Mouse (Mus musculus) cerebellum, adult 18-20 months (tissue): ENCODE measurements around the gene Shkbp1.

ENCODE experiments used
- DNase-seq, 2 experiments: peaks; one replicate each; pipeline ENCODE4 v3.0.0; 2021

Shkbp1 gene

DNA sequence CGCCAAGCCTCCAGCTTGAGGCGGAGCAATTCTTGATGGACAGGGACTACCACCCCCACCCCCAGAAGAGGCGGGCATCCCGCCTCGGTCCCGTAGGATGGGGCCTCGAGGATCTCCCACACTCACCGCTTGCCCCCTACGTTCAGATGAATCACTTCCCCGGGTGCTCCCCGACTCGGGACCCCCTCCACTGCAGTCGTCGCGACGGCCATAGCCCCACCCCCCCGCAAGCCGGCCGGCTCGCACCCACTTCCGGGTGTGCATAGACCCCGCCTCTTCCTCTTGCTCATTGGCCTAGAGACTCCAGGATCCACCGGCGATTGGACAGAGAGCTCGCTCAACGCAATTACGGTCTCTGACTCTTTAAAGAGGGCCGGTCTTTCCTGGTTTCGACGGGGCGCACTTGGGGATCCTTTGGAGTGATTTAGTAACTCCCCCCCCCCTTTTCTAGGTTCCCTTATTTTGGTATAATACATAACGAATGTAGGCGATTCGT is at the start of gene Shkbp1:
Gene Shkbp1 (minus strand): TSS at position 275 of the 496 bp plus-strand sequence.
- DNase-seq, result peak; percentile 79 to 88

DNA sequence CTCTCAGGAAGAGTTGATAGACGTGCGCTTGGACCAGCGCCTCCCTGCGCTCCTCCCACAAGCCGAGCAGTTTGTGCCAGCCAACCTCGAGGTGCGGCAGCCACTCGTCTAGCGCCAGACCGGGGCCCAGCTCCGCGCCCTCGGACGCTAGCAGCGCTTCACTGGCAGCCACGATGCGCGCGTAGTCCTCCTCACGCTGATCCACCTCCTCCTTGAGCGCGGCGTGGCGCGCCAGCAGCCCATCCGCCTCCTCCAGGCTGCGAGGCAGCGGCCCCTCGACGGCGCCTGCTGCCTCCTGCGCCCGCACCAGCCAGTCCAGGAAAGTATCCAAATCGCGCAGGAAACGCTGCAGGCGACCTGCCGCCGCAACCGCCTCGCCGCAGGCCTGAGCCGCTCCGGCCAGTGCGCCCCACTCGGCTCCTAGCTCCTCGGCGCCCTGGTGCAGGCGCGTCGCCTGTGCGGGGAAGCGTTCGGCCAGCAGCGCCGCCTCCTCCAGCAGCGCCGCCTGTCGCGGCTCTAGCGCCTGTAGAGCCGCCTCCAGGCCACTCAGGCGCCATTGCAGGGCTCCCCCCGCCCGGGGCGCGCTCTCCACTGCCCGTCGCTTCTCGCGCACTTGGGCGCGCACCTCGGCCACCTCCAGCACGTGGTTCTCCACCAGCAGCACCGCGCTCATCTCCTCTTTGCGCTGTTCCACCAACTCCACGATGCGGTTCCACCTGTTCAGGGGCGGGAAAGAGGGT is 48.6 kb upstream of the Shkbp1 start:
- DNase-seq, result no peak

DNA sequence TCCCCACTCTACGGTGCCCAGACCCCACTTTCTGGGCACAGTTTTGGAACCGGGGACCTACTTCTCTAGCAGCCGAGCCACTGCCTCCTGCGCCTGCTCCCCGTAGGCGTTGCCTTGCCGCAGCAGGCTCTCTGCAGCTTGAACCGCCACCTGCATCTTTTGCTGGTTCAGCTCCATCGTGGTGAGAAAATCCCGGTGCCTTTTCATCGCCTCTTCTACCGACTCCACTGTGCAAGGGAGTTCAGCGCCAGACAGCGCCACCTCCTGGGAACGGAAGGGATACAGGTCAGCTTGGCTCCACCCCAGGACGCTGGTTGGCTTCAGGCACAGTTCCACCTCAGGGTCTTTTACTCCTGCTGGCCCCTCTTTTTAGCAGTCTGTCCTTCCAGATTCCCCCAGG is 46.9 kb upstream of the Shkbp1 start:
- peak; percentile 84 to 90 for DNase-seq

DNA sequence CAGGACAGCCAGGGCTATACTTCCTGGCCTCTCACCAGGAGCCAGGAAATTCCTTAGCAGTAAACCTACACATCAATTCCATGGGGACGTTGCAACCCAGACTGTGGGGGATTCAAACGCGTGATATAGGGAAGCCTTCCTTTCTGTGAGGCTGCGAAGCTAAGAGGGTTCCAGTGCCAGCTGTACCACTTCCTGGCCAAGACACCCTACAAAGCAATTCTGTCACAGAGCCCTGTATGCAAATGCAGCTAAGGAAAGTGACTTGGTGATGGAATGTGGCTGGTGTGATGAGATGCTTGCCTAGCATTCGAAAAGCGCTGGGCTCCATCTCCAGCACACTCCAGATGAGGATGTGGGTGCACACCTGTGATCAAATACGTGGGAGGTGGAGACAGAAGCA is 44.7 kb upstream of the Shkbp1 start:
- no peak for DNase-seq

DNA sequence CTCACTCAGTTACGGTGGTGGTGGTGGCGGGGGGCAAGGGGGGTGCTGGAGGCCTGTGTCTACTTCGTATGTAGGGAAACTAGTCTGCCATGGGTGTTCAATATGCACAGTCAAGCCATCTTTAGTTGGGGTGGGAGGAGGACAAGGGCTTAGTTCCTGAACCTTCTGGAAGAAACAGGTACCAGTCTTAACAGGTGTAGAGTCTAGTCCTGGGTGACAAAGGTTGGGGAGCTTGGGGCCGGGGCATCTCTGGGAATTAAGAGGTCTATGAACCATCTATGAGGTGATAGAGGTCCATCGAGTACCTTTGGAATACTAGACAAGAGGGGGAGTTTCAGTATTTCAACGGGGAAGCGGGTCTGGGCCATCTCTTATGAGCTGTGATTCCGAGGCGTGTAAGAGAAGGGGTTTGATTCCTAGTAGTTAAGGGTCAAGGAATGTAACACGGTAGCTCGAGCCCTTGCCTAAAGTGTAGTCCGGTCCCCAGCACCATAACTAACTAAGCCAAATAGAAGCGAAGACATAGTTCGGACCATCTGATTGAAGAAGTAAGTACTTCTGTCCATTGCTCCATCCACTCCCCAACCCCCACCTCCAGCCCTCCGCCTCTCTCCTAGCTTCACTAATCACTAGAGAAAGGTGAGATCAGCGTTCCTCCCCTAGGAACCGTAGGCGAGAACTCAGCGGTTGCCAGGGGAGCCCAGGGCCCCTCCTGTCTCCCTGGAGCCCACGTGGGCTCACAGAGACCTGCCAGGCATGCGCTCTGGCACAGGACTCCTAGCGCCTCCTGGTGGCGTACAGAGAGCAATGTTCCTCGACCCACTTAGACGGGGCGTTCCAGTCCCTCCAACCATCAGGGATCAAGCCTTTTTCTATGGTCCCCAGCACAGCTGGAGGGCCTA is 41.5 kb upstream of the Shkbp1 start:
- peak; percentile 48 to 66 for DNase-seq

DNA sequence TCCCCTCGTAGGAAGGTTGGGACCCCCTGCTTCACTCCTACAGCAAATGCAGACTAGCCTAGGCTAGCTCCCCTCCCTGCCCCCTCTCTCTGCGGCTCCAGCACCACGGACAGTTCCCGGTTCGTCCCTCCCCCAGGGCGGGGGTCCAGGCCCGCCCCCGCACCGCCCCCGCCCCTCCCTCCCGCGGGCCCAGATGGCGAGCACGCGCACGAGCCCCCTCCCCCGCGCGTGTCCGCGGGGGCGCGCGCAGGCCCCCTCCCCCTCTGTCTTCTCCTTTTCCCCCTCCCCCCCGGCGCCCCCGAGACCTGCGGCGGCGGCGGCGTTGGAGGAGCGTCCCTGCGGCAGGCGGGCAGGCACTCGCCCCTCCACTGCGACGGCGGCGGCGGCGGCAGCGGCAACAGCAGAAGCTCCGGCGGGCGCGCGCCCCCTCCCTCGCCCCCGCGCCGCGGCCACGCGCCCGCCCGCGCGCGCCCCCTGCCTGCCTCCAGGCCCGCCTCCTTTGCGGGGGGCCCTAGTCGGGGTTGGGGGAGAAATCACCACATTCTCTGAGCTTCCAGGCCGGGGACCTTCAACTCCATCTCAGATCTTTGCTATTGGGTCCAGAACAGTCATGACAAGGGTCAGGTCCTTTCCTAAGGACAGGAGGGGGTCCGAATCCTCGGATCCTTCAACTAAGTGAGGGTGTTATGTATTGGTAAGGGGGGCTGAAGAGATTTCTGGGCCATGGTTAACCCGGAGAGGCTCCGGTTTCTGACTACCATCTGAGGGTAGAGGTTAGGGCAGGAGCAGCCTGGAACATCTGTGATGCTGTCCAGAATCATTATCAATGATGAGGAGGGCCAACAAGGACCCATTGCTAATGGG is 40.6 kb upstream of the Shkbp1 start:
- peak; percentile 59 to 83 for DNase-seq

DNA sequence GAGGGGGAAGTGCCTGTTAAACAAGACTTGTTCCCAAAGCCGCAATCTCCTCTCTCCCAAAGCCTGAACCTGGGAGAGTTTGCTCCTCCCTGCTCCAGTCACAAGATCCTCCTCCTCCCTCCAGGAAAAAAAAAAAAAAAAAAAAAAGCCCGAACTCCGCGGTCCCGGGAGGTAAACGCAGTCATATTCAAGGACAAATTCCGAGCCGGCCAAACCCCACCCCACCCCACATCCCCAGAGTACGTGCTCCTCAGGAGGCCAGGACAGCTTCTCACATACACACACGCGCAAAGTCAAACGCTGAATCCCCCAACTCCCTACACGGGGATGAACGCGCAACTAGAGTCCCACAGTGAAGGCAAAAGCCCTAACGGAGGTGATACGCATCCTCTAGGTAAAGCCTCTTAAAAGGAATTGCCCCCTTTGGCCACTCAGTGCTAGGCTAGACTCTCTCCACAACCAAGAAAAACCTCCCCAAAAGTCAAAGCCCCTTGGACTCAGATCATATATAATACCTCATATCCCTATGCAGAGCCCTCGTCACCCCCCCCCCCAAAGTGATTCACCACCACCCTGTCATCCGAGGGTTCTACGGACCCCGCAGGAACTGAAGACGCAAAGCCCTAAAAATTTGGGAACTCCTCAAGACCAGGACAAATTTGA is 39.8 kb upstream of the Shkbp1 start:
- peak; percentile 55 to 58 for DNase-seq

DNA sequence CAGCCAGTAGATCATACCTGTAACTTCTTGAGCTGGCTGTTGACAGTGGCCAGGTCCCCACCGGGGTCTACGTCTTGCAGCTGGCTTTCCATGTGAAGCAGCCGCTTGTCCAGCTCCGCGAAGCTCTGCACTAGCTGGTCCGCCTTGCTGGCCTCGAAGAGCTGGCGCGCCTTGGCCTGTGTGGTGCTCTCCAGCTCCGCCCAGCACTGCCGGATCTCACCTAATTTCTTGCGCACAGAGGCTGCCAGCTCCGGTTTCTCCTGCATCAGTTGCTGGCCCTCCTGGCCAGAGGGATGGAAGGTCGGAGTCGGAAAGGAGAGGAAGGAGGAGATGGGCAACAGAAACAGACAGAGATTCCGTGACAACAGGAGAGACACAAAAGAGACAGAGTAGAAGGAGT is 35.6 kb upstream of the Shkbp1 start:
- peak; percentile 66 to 70 for DNase-seq

GRCm38 (mm10) chr7:27389213-27389612 is 33.4 kb upstream of the Shkbp1 start:
- no peak for DNase-seq

DNA sequence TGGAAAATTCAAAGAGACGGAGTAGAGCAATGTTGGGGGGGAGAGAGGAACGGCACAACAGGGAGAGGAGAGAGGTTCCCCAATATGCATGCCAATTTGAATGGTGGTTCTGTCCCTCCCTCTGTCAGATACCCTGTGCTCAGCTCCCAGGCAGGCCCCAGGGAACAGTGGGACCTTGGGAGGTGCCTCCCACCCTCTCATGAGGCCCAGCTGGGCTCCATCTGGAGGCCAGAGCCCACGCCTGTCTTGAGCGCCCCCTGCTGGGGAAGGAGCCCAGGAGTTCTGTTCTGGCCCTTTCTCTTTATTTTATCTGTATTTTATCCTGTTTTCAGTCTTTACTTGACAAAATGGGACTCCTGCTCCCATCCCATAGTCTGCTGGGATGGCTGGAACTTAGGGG is 28.9 kb upstream of the Shkbp1 start:
- DNase-seq, result peak; percentile 36 to 62

DNA sequence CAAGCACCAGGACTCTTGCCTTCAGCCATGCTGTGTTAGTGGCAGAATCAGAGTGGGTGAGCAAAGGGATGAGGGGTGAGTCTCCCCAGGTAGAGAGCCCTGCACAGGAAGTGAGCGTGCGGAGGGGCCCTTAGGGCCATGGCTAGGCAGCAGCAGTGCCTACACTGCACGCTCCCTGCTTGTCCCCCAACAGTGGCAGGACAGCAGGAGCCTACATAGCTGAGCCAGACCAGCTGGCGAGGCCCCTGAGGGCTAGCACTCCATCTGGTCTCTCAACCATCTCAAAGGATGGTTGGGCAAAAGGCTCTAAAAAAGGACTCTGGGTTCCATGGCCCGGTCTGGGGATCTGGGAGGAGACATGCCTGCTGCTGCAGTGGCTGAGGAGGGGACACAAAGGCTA is 28.3 kb upstream of the Shkbp1 start:
- DNase-seq, result peak; percentile 75

- DNase-seq, result no peak
Measured at GRCm38 (mm10) chr7:27383233-27383632, 27.4 kb upstream of the Shkbp1 start.

GRCm38 (mm10) chr7:27381560-27381959 is 25.7 kb upstream of the Shkbp1 start:
- no peak for DNase-seq

DNA sequence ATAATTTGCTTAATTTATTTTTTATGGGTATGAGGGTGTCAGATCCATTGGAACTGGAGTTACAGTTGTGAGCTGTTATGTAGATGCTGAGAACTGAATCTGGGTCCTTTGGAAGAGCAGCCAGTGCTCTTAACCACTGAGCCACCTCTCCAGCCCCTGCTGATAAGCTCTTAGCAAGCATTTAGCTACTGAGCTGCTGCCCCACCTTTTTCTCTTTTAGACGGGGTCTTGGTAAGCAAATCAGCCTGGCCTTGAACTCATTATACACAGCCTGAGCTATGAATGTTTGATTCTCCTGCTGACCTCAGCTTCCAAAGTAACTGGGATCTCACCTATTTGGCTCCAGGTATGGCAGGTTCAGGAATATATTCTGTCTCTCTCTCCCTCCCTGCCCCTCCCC is 25.2 kb upstream of the Shkbp1 start:
- no peak for DNase-seq

- no peak for DNase-seq
Measured at GRCm38 (mm10) chr7:27379836-27380235, 24.0 kb upstream of the Shkbp1 start.

- peak; percentile 56 to 62 for DNase-seq
Measured at GRCm38 (mm10) chr7:27378431-27378830, 22.6 kb upstream of the Shkbp1 start.

- DNase-seq, result no peak
Measured at GRCm38 (mm10) chr7:27375274-27375673, 19.5 kb upstream of the Shkbp1 start.

DNA sequence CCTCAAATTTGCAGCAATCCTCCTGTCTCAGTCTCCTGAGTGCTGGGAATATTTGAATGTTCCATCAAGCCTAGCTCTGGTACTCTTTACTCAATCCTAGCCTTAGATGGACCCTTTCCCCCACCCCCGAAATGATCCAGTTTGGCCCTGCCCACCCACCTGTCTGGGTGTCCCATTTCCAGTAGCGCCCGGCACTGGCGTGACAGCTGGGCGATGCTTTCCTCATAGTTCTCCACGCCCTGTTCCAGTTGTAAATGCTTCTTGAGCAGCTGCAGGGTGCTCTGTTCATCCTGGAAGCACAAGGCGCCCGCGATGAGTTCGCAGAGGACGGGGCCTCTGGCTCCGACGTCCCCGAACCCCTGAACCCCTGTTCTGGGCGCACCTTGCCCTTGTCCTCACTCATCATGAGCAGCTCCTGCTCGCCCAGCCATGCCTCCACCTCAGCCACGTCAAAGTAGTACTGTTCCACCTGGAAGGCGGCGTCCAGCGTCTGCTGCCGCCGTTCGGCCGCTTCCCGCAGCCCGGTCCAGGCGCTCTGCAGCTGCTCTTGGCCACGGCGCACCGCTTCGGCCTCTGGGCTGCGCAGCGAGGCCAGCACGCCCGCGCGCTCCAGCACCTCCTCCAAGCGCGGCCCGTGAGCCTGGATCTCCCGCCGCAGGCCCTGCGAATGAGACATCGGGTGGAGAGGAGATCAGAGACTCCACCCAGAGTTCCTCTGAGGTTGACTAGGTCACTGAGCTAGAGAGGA is 16.1 kb upstream of the Shkbp1 start:
- no peak for DNase-seq

DNA sequence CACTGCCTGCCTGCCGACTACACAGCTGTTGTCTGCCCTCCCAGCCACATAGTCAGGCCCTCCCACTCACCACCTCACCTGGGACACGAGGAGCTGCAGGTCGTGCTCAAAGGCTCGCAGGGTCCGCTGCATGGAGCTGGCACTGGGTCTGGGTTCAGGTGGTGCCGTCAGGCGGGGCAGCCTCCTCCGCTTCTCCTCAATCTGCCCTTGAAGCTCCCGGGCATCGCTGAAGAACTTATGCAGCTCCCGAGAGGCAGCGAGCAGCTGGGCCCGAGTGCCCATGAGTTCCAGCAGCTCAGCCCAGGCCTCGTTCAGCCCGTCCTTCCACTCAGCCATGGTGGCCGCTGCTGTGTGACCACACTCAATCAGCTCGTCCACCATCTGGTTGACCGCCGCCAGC is 13.3 kb upstream of the Shkbp1 start:
- DNase-seq, result peak in 1 of 2 experiments; percentile 12

DNA sequence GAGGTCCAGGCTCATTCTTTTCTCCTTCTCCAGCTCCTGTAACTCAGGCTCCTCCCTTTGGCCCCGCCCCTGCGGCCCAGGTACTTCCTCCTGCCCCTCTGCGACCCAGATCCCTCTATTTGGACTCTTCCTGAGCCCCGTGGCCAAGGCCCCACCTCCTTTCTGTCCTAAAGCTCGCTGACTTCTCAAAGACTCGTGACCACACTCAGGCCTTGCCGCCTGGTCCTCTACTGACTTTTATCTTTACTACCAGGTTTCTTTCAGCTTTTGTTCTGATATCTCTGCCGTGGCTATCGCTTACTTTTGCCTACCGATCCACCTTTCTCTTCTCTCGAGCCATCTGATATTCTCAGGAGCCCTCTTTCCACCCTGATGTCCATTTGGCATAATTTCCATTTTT is 12.2 kb upstream of the Shkbp1 start:
- DNase-seq, result peak in 1 of 2 experiments; percentile 14

- peak in 1 of 2 experiments; percentile 31 for DNase-seq
Measured at GRCm38 (mm10) chr7:27366082-27366844, 10.4 kb upstream of the Shkbp1 start.
